Mouse (Mus musculus) liver, embryonic 14.5 days (tissue): ENCODE data around the gene Qrich2.

Experiments used
- CTCF ChIP-seq: IDR thresholded peaks from 2 replicates; pipeline ENCODE4 v1.5.1; 2016; ENCODE audit warnings: antibody characterized with exemption, low read depth, control low read depth
- EP300 ChIP-seq: IDR thresholded peaks from 2 replicates; pipeline ENCODE4 v1.6.1; 2016; ENCODE audit warnings: antibody characterized with exemption, low read depth

- TF ChIP-seq EP300: no peak
- TF ChIP-seq CTCF: peak; percentile 20; the same call in 1 of the 2 replicates
Observed at GRCm38 (mm10) chr11:116491338-116491737, 25.3 kb upstream of the Qrich2 start.
